Mouse (Mus musculus) intestine, embryonic 14.5 days (tissue): ENCODE data around the gene Cdk5rap3. TPM values are rescaled to one million over a fixed set of nuclear protein-coding genes. Genes with fewer than 3 reads are reported as not detected.

Source experiments
- ATAC-seq: fragments of 200-750 bp; cut with Nextera tagmentation; replicated peaks from 2 replicates; pipeline ENCODE4 v1.8.0; 2017; ENCODE audit warnings: low read depth, moderate number of reproducible peaks, moderate TSS enrichment, moderate library complexity; ENCODE audit not compliant: low FRiP score, low TSS enrichment
- DNase-seq: peaks from one replicate; pipeline ENCODE4 v3.0.0-alpha.2; 2018; ENCODE audit warnings: low spot score
- H3K27ac ChIP-seq: fragments of 300-500 bp; sonication (generic); 2 replicates; pipeline ENCODE4 v1.5.1; 2014; ENCODE audit warnings: low read depth, mild to moderate bottlenecking, control low read depth
- H3K27me3 ChIP-seq: fragments of 300-500 bp; sonication (generic); replicated peaks from 2 replicates; pipeline ENCODE4 v1.6.1; 2014; ENCODE audit warnings: low read length, control low read depth; ENCODE audit not compliant: control insufficient read depth, insufficient read depth
- H3K36me3 ChIP-seq: fragments of 300-500 bp; sonication (generic); 2 replicates; pipeline ENCODE4 v1.6.1; 2014; ENCODE audit warnings: low read length, control low read depth; ENCODE audit not compliant: control insufficient read depth, insufficient read depth
- H3K4me1 ChIP-seq: fragments of 300-500 bp; sonication (generic); replicated peaks from 2 replicates; pipeline ENCODE4 v1.6.1; 2014; ENCODE audit warnings: low read length, control low read depth, mixed read lengths; ENCODE audit not compliant: control insufficient read depth, insufficient read depth
- H3K4me2 ChIP-seq: fragments of 300-500 bp; sonication (generic); 2 replicates; pipeline ENCODE4 v1.6.1; 2014; ENCODE audit warnings: low read length
- H3K4me3 ChIP-seq: fragments of 300-500 bp; sonication (generic); 2 replicates; pipeline ENCODE4 v1.5.1; 2014; ENCODE audit warnings: low read depth, low read length, control low read depth, mixed read lengths
- H3K9ac ChIP-seq: fragments of 300-500 bp; sonication (generic); 2 replicates; pipeline ENCODE4 v1.6.1; 2014; ENCODE audit warnings: mild to moderate bottlenecking, low read length
- H3K9me3 ChIP-seq: fragments of 300-500 bp; sonication (generic); 2 replicates; pipeline ENCODE4 v1.6.1; 2016; ENCODE audit warnings: low read length, control low read depth; ENCODE audit not compliant: control insufficient read depth
- WGBS: fragments of 180-500 bp; shearing (Covaris S2); extraction: QIAGEN DNeasy Blood & Tissue Kit; methylation state at CpG from one replicate; pipeline ENCODE4 v1.1.7; 2014; 5-methylcytosine and 5-hydroxymethylcytosine counted together
- polyA plus RNA-seq: library from polyadenylated mRNA; unstranded; fragments of >200 nt; fragmentation: Nextera tagmentation; extraction: Ambion mirVana; gene quantifications from 2 replicates; pipeline ENCODE4 v1.2.1, GENCODE M21; 2014

The Cdk5rap3 gene
- polyA plus RNA-seq, 1 experiment from 2014 or later, result 64.2 TPM

DNA sequence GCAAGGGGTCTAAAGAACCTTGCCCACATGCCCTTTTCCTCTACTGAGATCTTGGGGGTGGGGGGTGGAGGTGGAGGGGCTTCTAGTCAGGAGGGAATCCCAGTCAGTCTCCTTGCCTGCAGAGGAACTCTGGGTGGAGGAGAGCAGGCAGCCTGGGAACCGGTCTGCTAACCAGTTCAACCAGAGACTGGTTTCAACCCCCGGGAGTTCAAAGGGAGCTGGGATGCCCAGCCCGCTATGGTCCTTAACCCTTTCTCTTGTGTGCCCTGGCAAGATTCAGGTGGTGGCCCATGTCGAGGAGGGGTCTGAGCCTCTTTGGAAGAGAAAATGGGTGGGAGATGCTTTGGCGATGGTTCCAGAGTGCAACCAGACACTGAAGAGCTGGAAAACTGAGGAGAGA, 12.4 kb upstream of the Cdk5rap3 start:
- 0 out of 2 replicates have a peak, but pooled peaks cover 3% of the 10 kb centered on the region for H3K4me1 ChIP-seq
- no peak overlapping the region; the same call in 1 of the 2 replicates for H3K4me3 ChIP-seq
- ATAC-seq, result peak; percentile 84
- no peaks in the 10 kb centered on the region for H3K36me3 ChIP-seq
- H3K9me3 ChIP-seq, result no peaks in the 10 kb centered on the region
- peak overlapping the region; percentile 41 for H3K4me2 ChIP-seq
- no peak overlapping the region for H3K9ac ChIP-seq
- 3% methylated on average over 5 of the region's 5 CpGs for whole genome bisulfite sequencing
- H3K27ac ChIP-seq, result peak overlapping the region; percentile 85
- DNase-seq, result peak; percentile 56
- peaks cover 3% of the 10 kb centered on the region; the same call in 1 of the 2 replicates for H3K27me3 ChIP-seq

DNA sequence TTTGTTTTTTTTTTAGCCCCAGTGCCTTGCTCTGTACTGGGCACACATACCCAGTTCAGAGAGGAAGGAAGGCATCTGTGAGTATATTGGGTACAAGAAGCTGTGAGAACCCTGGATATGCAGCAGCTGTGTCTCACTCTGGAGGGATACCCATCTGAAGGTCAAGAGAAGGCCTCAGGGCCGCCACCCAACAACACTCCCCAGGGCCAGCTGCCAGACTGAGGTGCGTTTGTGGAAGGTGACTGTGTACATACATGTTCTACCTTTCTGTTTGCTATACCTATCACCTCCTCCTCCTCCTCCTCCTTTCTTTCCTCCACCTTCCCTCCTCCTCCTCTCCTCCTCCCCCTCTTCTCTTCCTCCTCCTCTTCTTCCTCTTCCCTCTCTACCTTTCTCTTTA, 11.8 kb upstream of the Cdk5rap3 start, which contains the start of gene Prr15l:
Gene Prr15l, plus strand, starts transcription at position 17 of the 400 bp plus-strand sequence.
- no peak within 1 kb of the TSS for H3K9ac ChIP-seq
- ATAC-seq (no peak), DNase-seq (no peak)
- peak within 1 kb of the TSS; percentile 85 for H3K27ac ChIP-seq
- H3K9me3 ChIP-seq, result no peaks in the 10 kb centered on the region
- WGBS, result 60% methylated on average over 2 of the region's 2 CpGs
- H3K4me1 ChIP-seq, result 0 out of 2 replicates have a peak, but pooled peaks cover 3% of the 10 kb centered on the region
- H3K36me3 ChIP-seq, result no peaks in the 10 kb centered on the region
- H3K27me3 ChIP-seq, result peaks cover 3% of the 10 kb centered on the region; the same call in 1 of the 2 replicates
- H3K4me3 ChIP-seq, result no peak within 1 kb of the TSS; the same call in 1 of the 2 replicates
- peak within 1 kb of the TSS; percentile 41 for H3K4me2 ChIP-seq

DNA sequence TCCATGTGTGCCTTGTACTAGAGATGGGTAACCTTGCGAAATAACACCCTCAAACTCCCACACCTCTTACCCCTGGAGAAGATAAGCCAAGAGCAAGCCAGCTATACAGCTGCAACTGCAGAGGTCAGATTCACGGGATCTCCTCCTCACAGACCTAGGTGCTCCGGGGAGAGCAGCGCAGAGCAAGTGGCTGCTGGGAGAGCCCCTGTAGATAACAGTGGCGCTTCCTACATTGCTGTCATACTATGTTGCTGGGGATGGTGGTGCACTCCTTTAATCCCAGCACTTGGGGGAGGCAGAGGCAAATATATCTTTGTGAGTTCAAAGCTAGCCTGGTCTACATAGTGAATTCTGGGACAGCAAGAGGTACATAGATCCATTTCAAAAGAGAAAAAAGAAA, 10.3 kb upstream of the Cdk5rap3 start:
- no peak for ATAC-seq
- Histone ChIP-seq H3K9ac (no peak overlapping the region), H3K9me3 (no peaks in the 10 kb centered on the region), H3K27ac (no peak overlapping the region), H3K4me1 (0 out of 2 replicates have a peak, but pooled peaks cover 3% of the 10 kb centered on the region), H3K4me2 (no peak overlapping the region), H3K4me3 (no peak overlapping the region), H3K27me3 (peaks cover 3% of the 10 kb centered on the region; the same call in 1 of the 2 replicates), H3K36me3 (no peaks in the 10 kb centered on the region)
- no peak for DNase-seq
- WGBS, result 71% methylated on average over 5 of the region's 5 CpGs

DNA sequence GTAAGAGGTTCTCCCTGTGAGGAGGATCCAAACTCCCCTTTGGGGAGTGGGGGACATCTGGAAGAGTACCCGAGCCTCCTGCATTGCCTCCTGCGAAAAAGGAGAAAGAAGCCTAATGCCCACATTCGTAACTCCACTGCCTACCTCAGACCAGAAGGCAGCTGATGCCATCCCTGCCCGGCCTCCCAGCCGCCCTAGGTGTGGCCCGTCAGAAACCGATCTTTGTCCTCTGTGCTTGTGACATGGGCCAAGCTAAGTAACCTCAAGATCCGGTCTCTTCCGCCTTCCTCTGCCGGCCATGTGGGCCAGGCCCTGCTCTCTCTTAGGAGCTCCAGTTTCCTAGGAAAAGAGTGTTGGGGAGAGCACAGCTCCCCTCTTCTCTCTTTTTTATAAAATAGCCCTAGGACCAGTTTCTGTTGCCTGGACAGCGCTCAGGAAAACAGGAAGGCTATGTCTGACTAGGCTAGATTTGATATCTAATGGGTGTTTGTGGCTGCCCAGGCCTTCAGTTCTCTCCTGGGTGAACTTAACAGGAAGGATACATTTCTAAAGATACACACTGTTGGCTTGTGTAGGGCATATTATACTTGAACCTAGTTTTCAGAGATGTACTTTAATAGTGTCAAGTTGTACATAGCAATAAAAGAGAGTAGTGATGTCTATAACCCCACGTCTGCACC, 9.3 kb upstream of the Cdk5rap3 start:
- no peak overlapping the region for H3K4me3 ChIP-seq
- ATAC-seq, result no peak
- H3K9ac ChIP-seq, result no peak overlapping the region
- H3K9me3 ChIP-seq, result no peaks in the 10 kb centered on the region
- H3K36me3 ChIP-seq, result no peaks in the 10 kb centered on the region
- no peak for DNase-seq
- no peak overlapping the region for H3K4me2 ChIP-seq
- no peak overlapping the region for H3K27ac ChIP-seq
- 0 out of 2 replicates have a peak, but pooled peaks cover 3% of the 10 kb centered on the region for H3K4me1 ChIP-seq
- peaks cover 3% of the 10 kb centered on the region; the same call in 1 of the 2 replicates for H3K27me3 ChIP-seq
- 83% methylated on average over 12 of the region's 12 CpGs for WGBS

DNA sequence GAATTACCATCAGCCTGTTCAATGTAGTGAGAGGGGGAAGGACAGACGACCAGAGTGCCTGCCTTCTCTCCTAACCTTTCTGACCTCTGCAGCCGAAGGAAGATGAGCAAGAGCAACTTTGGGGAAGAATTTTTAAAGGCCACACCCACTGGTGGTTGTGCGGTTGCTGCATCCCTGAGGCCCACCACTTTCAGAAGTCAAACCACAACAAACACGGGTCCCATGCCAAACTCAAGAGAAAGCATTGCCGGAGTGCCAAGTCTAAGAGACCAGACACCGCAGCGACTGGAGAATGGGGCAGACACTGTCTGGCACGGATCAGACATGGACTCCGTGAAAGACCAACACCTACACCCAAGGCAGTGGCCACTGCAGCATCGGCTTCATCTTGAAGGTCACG, 8.6 kb upstream of the Cdk5rap3 start:
- DNase-seq, result no peak
- 78% methylated on average over 11 of the region's 11 CpGs for WGBS
- no peak overlapping the region for H3K27ac ChIP-seq

DNA sequence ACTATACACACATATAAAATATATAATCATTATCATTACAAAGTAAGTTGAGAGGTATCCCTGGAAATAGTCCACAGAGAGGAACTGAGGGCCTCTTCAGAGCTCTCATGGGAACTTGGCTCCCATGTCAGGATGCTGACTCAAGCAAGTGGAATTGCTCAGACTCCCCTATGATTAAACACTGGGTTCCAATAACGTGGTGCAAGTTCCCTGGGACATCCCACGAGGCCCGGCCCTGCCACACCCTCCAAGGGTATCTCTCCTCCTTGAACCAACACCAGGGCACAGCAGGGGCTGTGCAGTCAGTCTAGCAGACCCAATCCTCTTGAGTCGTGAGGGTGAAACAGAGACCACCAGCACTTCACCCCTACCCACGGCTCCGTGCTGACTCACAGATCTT, 2.7 kb upstream of the Cdk5rap3 start:
- Histone ChIP-seq H3K36me3 (no peaks in the 10 kb centered on the region), H3K9me3 (no peaks in the 10 kb centered on the region), H3K4me1 (peaks cover 7% of the 10 kb centered on the region), H3K9ac (no peak overlapping the region), H3K27ac (no peak overlapping the region), H3K4me2 (no peak overlapping the region), H3K4me3 (no peak overlapping the region), H3K27me3 (no peaks in the 10 kb centered on the region)
- DNase-seq (no peak), ATAC-seq (no peak)
- 57% methylated on average over 6 of the region's 6 CpGs for WGBS

More for the DNA sequence above, 8.6 kb upstream of the Cdk5rap3 start:
- no peaks in the 10 kb centered on the region for H3K9me3 ChIP-seq
- H3K4me1 ChIP-seq, result 0 out of 2 replicates have a peak, but pooled peaks cover 3% of the 10 kb centered on the region
- no peak overlapping the region for H3K4me3 ChIP-seq
- H3K36me3 ChIP-seq, result no peaks in the 10 kb centered on the region
- H3K9ac ChIP-seq, result no peak overlapping the region
- H3K27me3 ChIP-seq, result peaks cover 3% of the 10 kb centered on the region; the same call in 1 of the 2 replicates
- no peak for ATAC-seq
- H3K4me2 ChIP-seq, result no peak overlapping the region

DNA sequence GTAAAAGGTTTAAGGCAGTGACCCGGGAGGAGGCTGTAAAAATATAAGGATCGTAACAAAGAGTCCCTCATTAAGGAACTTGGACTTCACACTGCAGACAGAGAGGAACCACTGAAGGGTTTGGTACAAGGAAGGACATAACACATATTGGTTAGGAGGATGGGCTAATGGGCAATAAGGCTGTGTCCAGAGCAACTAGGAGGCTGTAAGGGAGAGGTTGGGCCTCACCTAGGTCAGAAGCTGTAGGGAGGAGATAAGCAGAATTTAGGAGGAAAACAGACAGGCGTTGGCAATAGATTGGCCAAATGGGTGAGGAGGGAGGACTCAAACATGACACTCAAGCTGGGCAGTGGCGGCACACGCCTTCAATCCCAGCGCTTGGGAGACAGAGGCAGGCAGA, 1.1 kb upstream of the Cdk5rap3 start:
- Histone ChIP-seq H3K4me2 (no peak overlapping the region), H3K27me3 (no peaks in the 10 kb centered on the region), H3K27ac (no peak overlapping the region), H3K4me3 (no peak overlapping the region), H3K36me3 (no peaks in the 10 kb centered on the region), H3K9ac (no peak overlapping the region), H3K4me1 (peaks cover 7% of the 10 kb centered on the region), H3K9me3 (no peaks in the 10 kb centered on the region)
- no peak for ATAC-seq
- 84% methylated on average over 6 of the region's 6 CpGs for WGBS
- no peak for DNase-seq

DNA sequence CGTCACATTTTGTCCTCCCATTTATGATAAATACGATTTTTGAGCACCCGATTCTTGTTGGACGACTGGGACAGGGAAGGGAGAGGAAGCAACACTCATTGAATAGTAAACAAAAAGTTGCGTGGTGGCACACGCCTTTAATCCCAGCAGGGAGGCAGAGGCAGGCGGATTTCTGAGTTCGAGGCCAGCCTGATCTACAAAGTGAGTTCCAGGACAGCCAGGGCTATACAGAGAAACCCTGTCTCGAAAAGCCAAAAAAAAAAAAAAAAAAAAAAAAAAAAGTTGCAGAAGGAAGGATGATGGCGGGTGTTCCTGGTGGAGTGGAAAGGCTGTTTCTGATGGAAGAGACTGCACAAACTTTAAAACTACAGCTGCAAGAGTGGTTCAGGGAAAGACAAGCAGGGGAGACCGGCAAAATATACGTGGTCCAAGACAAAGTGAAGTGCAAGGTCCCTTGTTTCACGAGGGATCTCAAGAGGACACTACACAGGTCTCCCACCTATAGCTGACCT, 645 bp upstream of the Cdk5rap3 start:
- peak overlapping the region; percentile 48 for H3K4me2 ChIP-seq
- ATAC-seq, result no peak; the same call in 1 of the 2 replicates
- no peaks in the 10 kb centered on the region for H3K9me3 ChIP-seq
- H3K9ac ChIP-seq, result peak overlapping the region; percentile 29
- peak overlapping the region; percentile 36; the same call in 1 of the 2 replicates for H3K27ac ChIP-seq
- peaks cover 7% of the 10 kb centered on the region for H3K4me1 ChIP-seq
- H3K4me3 ChIP-seq, result peak overlapping the region; percentile 31
- peak; percentile 65 for DNase-seq
- no peaks in the 10 kb centered on the region for H3K27me3 ChIP-seq
- 27% methylated on average over 12 of the region's 13 CpGs for WGBS
- H3K36me3 ChIP-seq, result 0 out of 2 replicates have a peak, but pooled peaks cover 3% of the 10 kb centered on the region
